Mouse (Mus musculus) left cerebral cortex, adult 18-20 months (tissue): ENCODE measurements around the gene Pate2. TPM values are rescaled to one million over a fixed set of nuclear protein-coding genes. Genes with fewer than 3 reads are reported as not detected.

ENCODE experiments used
- DNase-seq, 2 experiments: peaks; one replicate each; pipeline ENCODE4 v3.0.0; 2021 to 2022; ENCODE audit warnings: low spot score in 2 of 2, mixed read lengths in 1 of 2
- total RNA-seq, 2 experiments: library from RNA; stranded (reverse); gene quantifications; 2 replicates each; pipeline ENCODE4 v1.2.3; 2021

Pate2 gene
- total RNA-seq, 2 experiments from 2014 or later, result 0.93 to 0.98 TPM

GRCm38 (mm10) chr9:35707265-35707664 lies 137.2 kb downstream of the Pate2 start:
- DNase-seq, result no peak

Other genes starting within 250 kb of the Pate2 start
- gene Cdon, start 149.2 kb upstream of the Pate2 start, total RNA-seq, result 1 to 10 TPM; 7.8 to 9.4 TPM
- not detected for gene Gm1113, start 52.0 kb upstream of the Pate2 start, total RNA-seq
- 10 to 100 TPM; 17.7 to 18.4 TPM for gene Ddx25, start 11.8 kb upstream of the Pate2 start, total RNA-seq
- gene Pus3, start 11.7 kb upstream of the Pate2 start, total RNA-seq, result 10 to 100 TPM; 12.0 to 12.1 TPM
- gene Hyls1, start 114 bp downstream of the Pate2 start, total RNA-seq, result 1 to 10 TPM; 9.0 to 9.1 TPM
- not detected for gene Pate4, start 41.7 kb downstream of the Pate2 start, total RNA-seq
- not detected for gene Pate3, start 77.9 kb downstream of the Pate2 start, total RNA-seq
- not detected for gene Pate1, start 117.1 kb downstream of the Pate2 start, total RNA-seq
- gene Gm17677, start 170.8 kb downstream of the Pate2 start, total RNA-seq, result not detected
- gene Gm17727, start 207.8 kb downstream of the Pate2 start, total RNA-seq, result not detected
- gene Gm27235, start 219.8 kb downstream of the Pate2 start, total RNA-seq, result not detected
- not detected for gene D730048I06Rik, start 219.8 kb downstream of the Pate2 start, total RNA-seq